In genomic region chr5:122391786-122392180, GRCm38 (mm10) we compare ENCODE assay signal across 7 mouse cellular contexts. TPM values are rescaled to one million over a fixed set of nuclear protein-coding genes. Genes with fewer than 3 reads are reported as not detected.
DNase-seq lines count a peak whose midpoint lies in the region; ATAC-seq lines count a peak whose summit lies in the region.

TSS of gene Arpc3 (plus strand) at chr5:122391878.

- H3K27me3 ChIP-seq in intestine, embryonic 15.5 days (replicated peaks) = no peaks in the 10 kb centered on the region
- no peaks in the 10 kb centered on the region for H3K27me3 ChIP-seq in midbrain, embryonic 10.5 days (ENCODE audit: low read depth, poor library complexity, severe bottlenecking)

- intact Hi-C loops in gastrocnemius, postnatal 36 days (cut with DNase I) = loop anchor here (5.0 kb wide), 2 partner anchors 124 to 259 kb away; no protein-coding TSS in a partner anchor
- intact Hi-C loops in left cerebral cortex, postnatal 25 days (cut with DNase I) = loop anchor here (5.0 kb wide), 3 partner anchors 129 to 279 kb away; partner anchors contain the start of gene Tctn1

- peak within 1 kb of the TSS; percentile 68 for H3K4me2 ChIP-seq in intestine, embryonic 15.5 days (replicated peaks)

- H3K4me3 ChIP-seq in intestine, embryonic 15.5 days (replicated peaks) = peak within 1 kb of the TSS; percentile 82
- peak within 1 kb of the TSS; percentile 91 for H3K4me3 ChIP-seq in midbrain, embryonic 10.5 days

- DNase-seq in adrenal gland, adult 2 months = peak; percentile 93
- peak; percentile 90 for DNase-seq in embryo, embryonic 11.5 days (ENCODE audit: low read depth, low spot score)
- DNase-seq in gastrocnemius, postnatal 36 days = peak; percentile 83 to 87
- peak; percentile 92 to 94 for DNase-seq in left cerebral cortex, postnatal 25 days (ENCODE audit: low spot score in 2 of 2)
- peak; percentile 90 for DNase-seq in midbrain, embryonic 10.5 days (ENCODE audit: low spot score)
- peak; percentile 96 for DNase-seq in right cerebral cortex, postnatal 4 days

- H3K9ac ChIP-seq in intestine, embryonic 15.5 days = peak within 1 kb of the TSS; percentile 77

- H3K27ac ChIP-seq in intestine, embryonic 15.5 days = no peak within 1 kb of the TSS
- H3K27ac ChIP-seq in midbrain, embryonic 10.5 days (replicated peaks) = peak within 1 kb of the TSS; percentile 85

- WGBS in intestine, embryonic 15.5 days = under 1% methylated on average over 39 of the region's 39 CpGs
- WGBS in midbrain, embryonic 10.5 days = under 1% methylated on average over 39 of the region's 39 CpGs

- peaks cover 6% of the 10 kb centered on the region; the same call in 1 of the 2 replicates for H3K4me1 ChIP-seq in intestine, embryonic 15.5 days (replicated peaks)
- H3K4me1 ChIP-seq in midbrain, embryonic 10.5 days = peaks cover 13% of the 10 kb centered on the region

- H3K9me3 ChIP-seq in intestine, embryonic 15.5 days = no peaks in the 10 kb centered on the region
- H3K9me3 ChIP-seq in midbrain, embryonic 10.5 days (replicated peaks) = no peaks in the 10 kb centered on the region

- peaks cover 3% of the 10 kb centered on the region; the same call in 1 of the 2 replicates for H3K36me3 ChIP-seq in intestine, embryonic 15.5 days
- H3K36me3 ChIP-seq in midbrain, embryonic 10.5 days = peaks cover 13% of the 10 kb centered on the region

- ATAC-seq in intestine, embryonic 15.5 days = peak; percentile 97

RNA-seq across cellular contexts. Expression of gene Arpc3, which starts in this region (rescaled TPM):
- 100 to 1,000 TPM; 250 to 287 TPM for total RNA-seq in adrenal gland, adult 2 months (2021)
- 103 and 112 TPM in 2 replicates for polyA plus RNA-seq in adrenal gland, adult 2 months (2012; rRNA removed)
- total RNA-seq in gastrocnemius, postnatal 36 days (2021) = 10 to 100 TPM; 47.2 to 51.2 TPM
- 128 and 138 TPM in 2 replicates for polyA plus RNA-seq in intestine, embryonic 15.5 days (2015; fragmentation: Nextera tagmentation; extraction: Ambion mirVana)
- 100 to 1,000 TPM; 225 to 243 TPM for total RNA-seq in left cerebral cortex, postnatal 25 days (2021)
- polyA plus RNA-seq in midbrain, embryonic 10.5 days (2016; fragmentation: Nextera tagmentation; extraction: Ambion mirVana) = 88.6 and 103 TPM in 2 replicates

Comparison
In these comparisons a context has a peak if more than half of its experiments do, and no peak if none do; other contexts are left out.
1. RNA of gene Arpc3 (total RNA-seq): 250 to 287 TPM in adrenal gland, adult 2 months and 225 to 243 TPM in left cerebral cortex, postnatal 25 days; 47.2 to 51.2 TPM in gastrocnemius, postnatal 36 days; every median in the first group is over 4 times any median in the second.
2. Peak in every context shown above with its lines, with median percentiles within 50 percentile points of each other: DNase-seq.